Mouse (Mus musculus) midbrain, embryonic 11.5 days (tissue): ENCODE measurements around the gene Wdr73. TPM values are rescaled to one million over a fixed set of nuclear protein-coding genes. Genes with fewer than 3 reads are reported as not detected.

Source experiments
- ATAC-seq: fragments of 200-750 bp; cut with Nextera tagmentation; 2 replicates; pipeline ENCODE4 v1.8.0; 2017; ENCODE audit warnings: moderate TSS enrichment, moderate library complexity; ENCODE audit not compliant: low FRiP score
- DNase-seq: peaks from one replicate; pipeline ENCODE4 v3.0.0; 2015; ENCODE audit warnings: low spot score; ENCODE audit errors: missing footprints
- H3K27ac ChIP-seq: fragments of 300-500 bp; sonication (generic); 2 replicates; pipeline ENCODE4 v1.5.1; 2014; ENCODE audit warnings: low read depth, low read length
- H3K27me3 ChIP-seq: fragments of 300-500 bp; sonication (generic); 2 replicates; pipeline ENCODE4 v1.6.1; 2014; ENCODE audit warnings: mild to moderate bottlenecking, low read length, moderate library complexity, mixed read lengths; ENCODE audit not compliant: control insufficient read depth, insufficient read depth
- H3K36me3 ChIP-seq: fragments of 300-500 bp; sonication (generic); 2 replicates; pipeline ENCODE4 v1.6.1; 2014; ENCODE audit warnings: mild to moderate bottlenecking, low read length, moderate library complexity, mixed read lengths; ENCODE audit not compliant: control insufficient read depth, insufficient read depth
- H3K4me1 ChIP-seq: fragments of 300-500 bp; sonication (generic); 2 replicates; pipeline ENCODE4 v1.6.1; 2014; ENCODE audit warnings: low read length; ENCODE audit not compliant: control insufficient read depth, insufficient read depth
- H3K4me2 ChIP-seq: fragments of 300-500 bp; sonication (generic); 2 replicates; pipeline ENCODE4 v1.6.1; 2014; ENCODE audit warnings: mild to moderate bottlenecking, moderate library complexity
- H3K4me3 ChIP-seq: fragments of 300-500 bp; sonication (generic); 2 replicates; pipeline ENCODE4 v1.5.1; 2014; ENCODE audit warnings: low read depth, low read length
- H3K9ac ChIP-seq: fragments of 300-500 bp; sonication (generic); 2 replicates; pipeline ENCODE4 v1.6.1; 2014; ENCODE audit warnings: low read length
- H3K9me3 ChIP-seq: fragments of 300-500 bp; sonication (generic); 2 replicates; pipeline ENCODE4 v1.6.1; 2016; ENCODE audit warnings: low read length; ENCODE audit not compliant: control insufficient read depth
- WGBS: fragments of 180-500 bp; shearing (Covaris S2); extraction: QIAGEN DNeasy Blood & Tissue Kit; methylation state at CpG from one replicate; pipeline ENCODE4 v1.1.7; 2014; 5-methylcytosine and 5-hydroxymethylcytosine counted together
- polyA plus RNA-seq: library from polyadenylated mRNA; unstranded; fragments of >200 nt; fragmentation: Nextera tagmentation; extraction: Ambion mirVana; gene quantifications from 2 replicates; pipeline ENCODE4 v1.2.1, GENCODE M21; 2014

Gene Wdr73
- polyA plus RNA-seq, 1 experiment from 2014 or later, result 36.1 TPM

DNA sequence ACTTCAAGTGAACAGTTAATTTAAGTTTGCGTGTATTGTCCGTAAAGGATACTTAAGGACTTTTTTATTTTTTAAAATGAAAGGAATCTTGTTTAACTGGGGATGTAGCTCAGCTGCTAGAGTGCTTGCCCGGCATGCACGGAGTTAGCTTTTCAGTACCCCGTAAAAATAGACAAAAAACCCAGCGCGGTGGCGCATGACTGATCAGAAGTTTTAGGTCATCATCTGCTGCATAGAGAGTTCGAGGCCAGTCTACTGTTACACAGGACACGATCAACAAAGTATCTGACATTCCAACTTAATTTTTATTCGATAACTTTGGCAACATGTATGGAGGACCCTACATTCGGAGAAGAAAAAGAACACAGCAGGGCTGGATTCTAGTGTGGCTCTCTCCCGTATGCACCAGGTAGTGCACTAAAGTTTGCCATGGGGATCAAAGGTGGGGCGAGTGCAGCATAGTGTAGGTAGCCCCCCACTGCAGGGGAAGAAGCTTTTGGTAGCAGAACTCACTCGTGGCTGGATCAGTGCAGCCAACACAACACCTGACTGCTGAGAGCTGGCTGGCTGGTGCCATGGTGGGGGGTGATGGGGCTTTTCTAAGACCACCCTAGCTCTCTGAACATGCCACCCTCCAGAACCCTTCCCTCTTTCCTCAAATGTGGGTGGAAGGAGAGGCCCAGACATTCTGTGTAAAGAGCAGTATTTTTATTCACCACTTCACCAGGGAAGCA, 639 bp upstream of the Wdr73 start:
- WGBS, result 36% methylated on average over 15 of the region's 15 CpGs
- peaks cover 12% of the 10 kb centered on the region for H3K4me1 ChIP-seq
- H3K36me3 ChIP-seq, result peaks cover 8% of the 10 kb centered on the region
- ATAC-seq, result peak; percentile 23; the same call in 1 of the 2 replicates
- H3K4me2 ChIP-seq, result peak overlapping the region; percentile 79
- peak overlapping the region; percentile 74 for H3K4me3 ChIP-seq
- no peaks in the 10 kb centered on the region for H3K9me3 ChIP-seq
- H3K27ac ChIP-seq, result no peak overlapping the region
- no peaks in the 10 kb centered on the region for H3K27me3 ChIP-seq
- peak overlapping the region; percentile 79 for H3K9ac ChIP-seq
- DNase-seq, result peak; percentile 90

DNA sequence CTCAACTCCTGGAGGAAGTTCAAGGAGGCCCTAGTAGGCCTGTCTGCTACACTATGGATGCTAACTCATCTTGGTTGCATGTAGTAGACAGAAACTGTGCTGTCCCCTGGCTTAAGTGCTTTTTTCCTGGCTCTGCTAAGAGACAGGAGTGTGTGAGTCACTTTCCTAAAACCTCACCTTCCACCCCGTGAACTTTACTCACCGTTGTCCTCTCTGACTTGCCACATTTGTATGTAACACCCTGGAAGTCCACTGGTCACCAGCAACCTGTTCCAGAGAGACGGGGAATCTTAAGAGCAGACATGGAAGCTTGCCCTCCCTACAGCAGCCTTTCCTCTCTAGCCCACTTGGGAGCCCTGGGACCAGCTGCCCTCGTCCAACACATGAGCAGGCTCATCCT, 3.3 kb downstream of the Wdr73 start:
- Histone ChIP-seq H3K9ac (no peak overlapping the region), H3K27ac (no peak overlapping the region), H3K4me1 (peaks cover 5% of the 10 kb centered on the region), H3K4me2 (no peak overlapping the region), H3K36me3 (peaks cover 22% of the 10 kb centered on the region), H3K4me3 (no peak overlapping the region), H3K27me3 (no peaks in the 10 kb centered on the region), H3K9me3 (no peaks in the 10 kb centered on the region)
- ATAC-seq (no peak), DNase-seq (no peak)
- 93% methylated on average over 4 of the region's 4 CpGs for WGBS

DNA sequence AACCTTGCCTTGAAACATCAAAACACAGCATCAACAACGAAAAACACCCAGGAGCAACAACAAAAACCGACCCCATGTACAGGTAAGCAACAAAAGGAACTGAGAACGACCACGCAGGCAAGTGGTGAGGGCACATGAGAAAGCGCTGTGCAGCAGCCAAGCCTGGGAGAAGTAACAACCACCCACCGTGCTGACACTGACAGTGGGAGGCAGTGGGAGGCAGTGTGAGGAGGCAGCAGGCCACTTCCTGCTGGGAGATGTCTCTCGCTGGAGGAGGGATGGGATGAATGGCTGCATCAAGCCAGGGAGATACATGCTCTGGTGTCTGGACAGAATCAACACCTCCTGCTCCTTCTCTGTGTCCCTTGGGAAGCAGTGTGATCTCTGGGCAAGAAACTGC, 3.9 kb downstream of the Wdr73 start:
- H3K9me3 ChIP-seq, result no peaks in the 10 kb centered on the region
- no peak overlapping the region for H3K9ac ChIP-seq
- DNase-seq (peak; percentile 53), ATAC-seq (no peak)
- H3K27ac ChIP-seq, result no peak overlapping the region
- peaks cover 5% of the 10 kb centered on the region for H3K4me1 ChIP-seq
- H3K36me3 ChIP-seq, result peaks cover 26% of the 10 kb centered on the region
- H3K27me3 ChIP-seq, result no peaks in the 10 kb centered on the region
- H3K4me2 ChIP-seq, result no peak overlapping the region
- WGBS, result 88% methylated on average over 7 of the region's 7 CpGs
- no peak overlapping the region for H3K4me3 ChIP-seq

DNA sequence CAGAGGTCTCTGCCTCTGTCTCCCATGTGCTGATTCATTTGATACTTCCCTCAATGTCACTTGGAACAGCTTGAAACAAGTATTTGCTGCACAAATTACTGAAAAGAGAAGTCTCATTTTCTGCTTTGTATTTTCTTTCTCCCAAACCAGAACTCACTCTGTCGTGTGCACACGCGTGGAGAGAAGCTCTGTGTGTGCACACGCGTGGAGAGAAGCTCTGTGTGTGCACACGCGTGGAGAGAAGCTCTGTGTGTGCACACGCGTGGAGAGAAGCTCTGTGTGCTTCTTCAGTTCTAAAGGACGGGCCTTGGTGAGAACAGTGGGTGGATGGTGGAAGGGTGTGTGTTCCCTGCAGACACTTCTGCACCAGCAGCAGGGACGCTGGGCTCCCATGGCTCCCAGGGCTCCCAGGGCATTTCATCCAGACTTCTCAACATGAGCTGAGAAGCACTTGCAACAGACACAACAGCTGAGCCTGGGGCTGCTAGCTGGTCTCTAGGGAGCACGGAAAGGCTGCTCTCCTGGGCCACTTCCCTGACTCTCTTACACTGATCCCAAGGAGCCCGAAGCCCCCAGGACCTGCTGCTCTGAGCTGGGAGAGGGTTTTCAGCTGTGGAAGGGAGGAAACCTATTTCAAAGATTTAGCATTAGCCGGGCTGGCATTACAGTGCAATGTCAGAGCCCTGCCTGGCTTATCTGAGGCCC, 6.1 kb downstream of the Wdr73 start:
- Histone ChIP-seq H3K9ac (no peak overlapping the region), H3K36me3 (peaks cover 36% of the 10 kb centered on the region), H3K4me1 (no peaks in the 10 kb centered on the region), H3K27me3 (no peaks in the 10 kb centered on the region), H3K9me3 (no peaks in the 10 kb centered on the region), H3K27ac (no peak overlapping the region), H3K4me2 (no peak overlapping the region), H3K4me3 (no peak overlapping the region)
- 94% methylated on average over 14 of the region's 14 CpGs for WGBS
- peak; percentile 68 for DNase-seq
- no peak for ATAC-seq

DNA sequence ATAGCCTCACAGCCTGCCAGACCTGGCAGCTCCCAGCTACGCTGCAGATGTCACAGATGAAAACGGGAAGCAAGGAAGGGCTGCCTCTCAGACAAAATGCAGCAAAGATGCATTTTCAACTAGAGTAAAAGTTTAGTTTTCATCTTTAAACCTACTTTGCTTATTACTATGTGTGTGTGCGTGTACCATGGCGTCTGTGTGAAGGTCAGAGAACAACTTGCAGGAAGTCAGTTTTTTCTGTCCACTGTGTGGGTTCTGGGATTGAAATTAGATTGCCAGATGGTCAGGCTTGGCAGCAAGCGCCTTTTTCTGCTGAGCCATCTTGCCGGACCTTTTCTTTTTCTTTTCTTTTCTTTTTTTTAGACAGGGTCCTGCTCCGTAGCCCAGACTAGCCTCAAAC, 6.9 kb downstream of the Wdr73 start:
- no peaks in the 10 kb centered on the region for H3K9me3 ChIP-seq
- H3K4me1 ChIP-seq, result no peaks in the 10 kb centered on the region
- no peak overlapping the region for H3K4me3 ChIP-seq
- WGBS, result 90% methylated on average over 7 of the region's 7 CpGs
- peaks cover 36% of the 10 kb centered on the region for H3K36me3 ChIP-seq
- no peak overlapping the region for H3K9ac ChIP-seq
- no peaks in the 10 kb centered on the region for H3K27me3 ChIP-seq
- DNase-seq (no peak), ATAC-seq (no peak)
- H3K27ac ChIP-seq, result no peak overlapping the region
- H3K4me2 ChIP-seq, result no peak overlapping the region

DNA sequence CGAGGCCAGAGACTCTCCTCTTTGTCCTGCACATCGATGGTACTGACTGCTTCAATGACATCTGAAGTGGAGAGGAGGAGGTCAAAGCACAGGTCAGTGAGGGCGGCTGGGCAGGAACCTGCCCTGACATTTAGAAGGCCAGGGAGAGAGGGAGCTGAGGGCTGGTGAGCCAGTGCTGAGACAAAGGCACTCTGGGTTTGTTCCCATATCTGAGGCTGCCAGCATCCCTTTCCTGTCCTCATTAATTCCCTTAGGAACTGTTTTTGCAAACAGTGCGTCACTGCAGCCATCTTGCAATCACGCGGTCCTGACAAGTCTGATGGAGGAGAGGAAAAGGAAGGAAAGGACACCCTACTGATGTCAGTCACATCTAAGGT, 7.3 kb downstream of the Wdr73 start:
- Histone ChIP-seq H3K27ac (no peak overlapping the region), H3K36me3 (peaks cover 36% of the 10 kb centered on the region), H3K4me2 (no peak overlapping the region), H3K4me3 (no peak overlapping the region), H3K27me3 (no peaks in the 10 kb centered on the region), H3K9me3 (no peaks in the 10 kb centered on the region), H3K4me1 (no peaks in the 10 kb centered on the region), H3K9ac (no peak overlapping the region)
- ATAC-seq (no peak), DNase-seq (no peak)
- WGBS, result 85% methylated on average over 6 of the region's 6 CpGs

DNA sequence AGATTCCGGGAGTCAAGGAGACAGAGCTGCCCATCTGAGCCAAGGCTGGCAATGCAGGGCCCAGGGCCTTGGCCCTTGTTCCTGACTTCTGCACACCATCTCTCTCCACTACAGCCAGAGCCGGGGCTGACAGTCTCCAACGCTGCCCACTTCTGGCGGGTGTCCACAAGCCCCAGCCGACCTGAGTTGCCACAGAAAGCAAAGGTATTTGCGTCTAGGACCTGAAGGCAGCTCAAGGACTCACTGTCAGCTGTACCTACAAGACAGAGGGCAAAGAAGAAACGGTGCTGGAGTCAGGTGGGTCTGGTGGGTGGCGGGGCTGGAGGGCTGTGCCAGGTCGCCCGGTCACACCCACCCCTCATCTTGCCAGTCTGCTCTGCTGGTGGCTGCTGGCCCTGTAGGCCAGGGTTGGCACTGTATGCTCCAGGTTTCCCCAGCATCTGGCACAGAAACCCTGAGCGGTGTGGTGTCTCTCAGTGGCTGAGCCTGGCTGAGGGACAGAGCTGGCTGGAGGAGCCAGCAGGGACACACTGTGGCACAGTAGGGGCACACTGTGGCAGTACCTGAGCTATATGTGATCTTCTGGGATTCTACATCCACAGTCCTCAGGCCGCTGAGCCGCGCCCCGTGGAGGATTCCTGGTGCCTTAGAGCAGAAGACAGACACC, 7.8 kb downstream of the Wdr73 start:
- no peak overlapping the region for H3K4me2 ChIP-seq
- DNase-seq (no peak), ATAC-seq (no peak)
- no peaks in the 10 kb centered on the region for H3K27me3 ChIP-seq
- H3K9ac ChIP-seq, result no peak overlapping the region
- peaks cover 36% of the 10 kb centered on the region for H3K36me3 ChIP-seq
- no peak overlapping the region for H3K4me3 ChIP-seq
- 93% methylated on average over 15 of the region's 15 CpGs for WGBS
- H3K9me3 ChIP-seq, result no peaks in the 10 kb centered on the region
- no peak overlapping the region for H3K27ac ChIP-seq
- H3K4me1 ChIP-seq, result no peaks in the 10 kb centered on the region

DNA sequence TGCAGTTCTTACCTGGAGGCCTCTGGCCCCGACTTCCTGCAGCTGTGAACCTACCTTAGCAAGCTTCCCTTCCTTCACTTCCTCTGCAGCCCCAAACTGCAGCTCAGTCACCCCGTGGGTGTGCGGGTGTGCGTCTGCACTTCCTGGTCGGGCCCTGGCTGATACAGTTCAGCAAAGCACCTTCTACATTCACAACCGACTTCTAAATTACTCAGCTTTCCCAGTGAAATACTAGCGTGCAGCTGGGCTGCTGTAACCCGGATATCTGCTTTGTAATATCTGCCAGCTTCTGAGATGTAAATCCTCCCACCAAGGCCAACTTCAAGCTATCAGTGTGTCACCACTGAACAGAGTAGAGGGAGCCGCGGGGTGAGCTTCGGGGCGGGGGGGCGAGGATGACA, 11.2 kb downstream of the Wdr73 start:
- DNase-seq (peak; percentile 81), ATAC-seq (no peak)
- Histone ChIP-seq H3K4me3 (no peak overlapping the region), H3K27me3 (no peaks in the 10 kb centered on the region), H3K9me3 (no peaks in the 10 kb centered on the region), H3K4me2 (no peak overlapping the region), H3K4me1 (no peaks in the 10 kb centered on the region), H3K27ac (no peak overlapping the region), H3K36me3 (peaks cover 28% of the 10 kb centered on the region; the same call in 1 of the 2 replicates), H3K9ac (no peak overlapping the region)
- WGBS, result 85% methylated on average over 13 of the region's 13 CpGs

DNA sequence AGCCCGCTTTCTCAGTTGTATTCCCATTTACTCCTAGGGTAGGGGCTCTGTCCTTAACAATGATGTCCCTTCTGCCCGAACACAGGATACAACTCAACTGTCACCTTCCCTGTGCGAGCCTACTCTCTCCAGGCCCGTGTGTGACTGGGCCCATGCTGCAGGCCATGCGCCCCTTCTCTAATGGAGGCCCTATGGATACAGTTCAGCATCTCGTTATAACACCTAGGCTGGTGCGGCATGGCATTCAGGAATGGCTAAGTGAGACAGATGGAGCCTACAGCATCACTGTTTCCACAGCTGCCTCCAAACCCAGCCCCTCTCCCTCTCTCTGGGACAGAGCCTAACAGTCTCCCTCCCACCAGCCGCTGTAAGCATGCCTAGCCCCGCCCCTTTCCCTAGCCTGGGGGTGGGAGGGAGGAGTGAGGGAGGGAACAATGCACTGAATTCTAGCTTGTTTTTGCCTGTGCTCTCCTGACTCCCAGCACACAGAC, 12.0 kb downstream of the Wdr73 start:
- H3K27ac ChIP-seq, result peak overlapping the region; percentile 33; the same call in 1 of the 2 replicates
- H3K9ac ChIP-seq, result no peak overlapping the region
- no peaks in the 10 kb centered on the region for H3K9me3 ChIP-seq
- ATAC-seq (peak; percentile 80), DNase-seq (peak; percentile 89)
- no peak overlapping the region for H3K4me3 ChIP-seq
- WGBS, result 50% methylated on average over 9 of the region's 9 CpGs
- H3K4me1 ChIP-seq, result no peaks in the 10 kb centered on the region
- H3K4me2 ChIP-seq, result no peak overlapping the region
- H3K36me3 ChIP-seq, result peaks cover 27% of the 10 kb centered on the region; the same call in 1 of the 2 replicates
- no peaks in the 10 kb centered on the region for H3K27me3 ChIP-seq
